Mouse (Mus musculus) cerebellum, postnatal 25 days (tissue): ENCODE measurements around the gene Gngt2.
A peak's percentile ranks its signal among the peaks of the same experiment; 100 is the strongest.
"Not testable (repeated sequence)": the region's sequence is repeated elsewhere in the genome, so short reads cannot be mapped to it uniquely, and the experiment has no call there.

Source experiments
- DNase-seq, 2 experiments: peaks; one replicate each; pipeline ENCODE4 v3.0.0; 2021; ENCODE audit warnings: mixed read lengths in 2 of 2

Gene Gngt2

GRCm38 (mm10) chr11:95840694-95841497 lies 3.9 kb downstream of the Gngt2 start:
- no peak for DNase-seq

- DNase-seq: no peak
These were observed 4.4 kb downstream of the Gngt2 start for GRCm38 (mm10) chr11:95841498-95841830.

- DNase-seq: no peak
These were observed 5.2 kb downstream of the Gngt2 start, which contains the start of gene Abi3 for GRCm38 (mm10) chr11:95842074-95842681. Gene Abi3 (minus strand): TSS chr11:95842476.

GRCm38 (mm10) chr11:95842953-95843352 lies 5.9 kb downstream of the Gngt2 start:
- no peak for DNase-seq

GRCm38 (mm10) chr11:95843421-95843950 lies 6.5 kb downstream of the Gngt2 start:
- DNase-seq: no peak

GRCm38 (mm10) chr11:95844935-95845334 lies 7.9 kb downstream of the Gngt2 start:
- DNase-seq: no peak

GRCm38 (mm10) chr11:95850898-95851297 lies 13.9 kb downstream of the Gngt2 start:
- no peak for DNase-seq

GRCm38 (mm10) chr11:95853684-95854083 lies 16.7 kb downstream of the Gngt2 start:
- DNase-seq: peak; percentile 69 to 83

- DNase-seq: peak; percentile 52 to 69
These were observed 20.3 kb downstream of the Gngt2 start for GRCm38 (mm10) chr11:95857306-95857705.

- DNase-seq: no peak
These were observed 20.9 kb downstream of the Gngt2 start for GRCm38 (mm10) chr11:95857716-95858527.

- DNase-seq: peak; percentile 98
These were observed 21.8 kb downstream of the Gngt2 start for GRCm38 (mm10) chr11:95858528-95859467.

- DNase-seq: peak in 1 of 2 experiments; percentile 81
These were observed 22.4 kb downstream of the Gngt2 start for GRCm38 (mm10) chr11:95859468-95859855.

GRCm38 (mm10) chr11:95860071-95860490 lies 23.1 kb downstream of the Gngt2 start:
- DNase-seq: no peak

GRCm38 (mm10) chr11:95861397-95861796 lies 24.4 kb downstream of the Gngt2 start:
- no peak for DNase-seq

- DNase-seq: no peak
These were observed 32.4 kb downstream of the Gngt2 start for GRCm38 (mm10) chr11:95869442-95869841.

GRCm38 (mm10) chr11:95869918-95870470 lies 33.0 kb downstream of the Gngt2 start:
- DNase-seq: no peak

- DNase-seq: peak; percentile 16 to 22
These were observed 38.8 kb downstream of the Gngt2 start for GRCm38 (mm10) chr11:95875804-95876203.

- DNase-seq: peak; percentile 57 to 79
These were observed 39.3 kb downstream of the Gngt2 start for GRCm38 (mm10) chr11:95876296-95876695.

- DNase-seq: not testable (repeated sequence)
These were observed 42.8 kb downstream of the Gngt2 start for GRCm38 (mm10) chr11:95879861-95880260.

- DNase-seq: no peak
These were observed 53.5 kb downstream of the Gngt2 start for GRCm38 (mm10) chr11:95890462-95891051.
